Mouse (Mus musculus): ENCODE results near the gene Id1.

Id1 gene

DNA sequence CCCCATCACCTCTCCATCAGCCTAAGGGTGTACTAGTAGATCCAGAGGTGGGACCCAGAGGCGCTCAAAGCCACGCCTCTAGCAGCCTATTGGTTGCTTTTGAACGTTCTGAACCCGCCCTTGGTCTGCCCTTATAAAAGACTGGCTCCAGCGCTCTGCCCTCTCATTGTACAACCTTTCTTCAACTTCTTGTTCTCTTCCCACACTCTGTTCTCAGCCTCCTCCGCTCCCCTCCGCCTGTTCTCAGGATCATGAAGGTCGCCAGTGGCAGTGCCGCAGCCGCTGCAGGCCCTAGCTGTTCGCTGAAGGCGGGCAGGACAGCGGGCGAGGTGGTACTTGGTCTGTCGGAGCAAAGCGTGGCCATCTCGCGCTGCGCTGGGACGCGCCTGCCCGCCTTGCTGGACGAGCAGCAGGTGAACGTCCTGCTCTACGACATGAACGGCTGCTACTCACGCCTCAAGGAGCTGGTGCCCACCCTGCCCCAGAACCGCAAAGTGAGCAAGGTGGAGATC, at the start of gene Id1:
Id1 (plus strand) TSS at position 162 of the 512 bp plus-strand sequence.
- DNase-seq: peak; percentile 94

DNA sequence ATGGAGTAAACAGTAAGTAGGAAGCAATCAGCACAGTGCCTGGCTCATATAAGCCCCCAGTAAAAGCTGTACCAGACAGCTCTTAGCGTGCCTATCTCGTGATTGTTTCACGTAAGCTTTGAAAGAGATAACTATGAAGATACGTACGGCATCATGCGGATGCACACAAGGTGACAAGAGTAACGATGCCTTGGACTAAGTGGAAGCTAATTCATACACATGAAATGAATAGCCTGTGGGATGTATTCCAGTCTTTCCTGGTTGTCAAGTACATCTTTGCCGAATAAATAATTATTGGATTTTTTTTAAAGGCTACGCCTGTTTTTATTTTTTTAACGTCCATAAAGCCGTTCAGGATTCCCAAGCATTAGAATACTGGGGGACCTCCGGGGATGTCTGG, 49.7 kb upstream of the Id1 start:
- no peak for DNase-seq

DNA sequence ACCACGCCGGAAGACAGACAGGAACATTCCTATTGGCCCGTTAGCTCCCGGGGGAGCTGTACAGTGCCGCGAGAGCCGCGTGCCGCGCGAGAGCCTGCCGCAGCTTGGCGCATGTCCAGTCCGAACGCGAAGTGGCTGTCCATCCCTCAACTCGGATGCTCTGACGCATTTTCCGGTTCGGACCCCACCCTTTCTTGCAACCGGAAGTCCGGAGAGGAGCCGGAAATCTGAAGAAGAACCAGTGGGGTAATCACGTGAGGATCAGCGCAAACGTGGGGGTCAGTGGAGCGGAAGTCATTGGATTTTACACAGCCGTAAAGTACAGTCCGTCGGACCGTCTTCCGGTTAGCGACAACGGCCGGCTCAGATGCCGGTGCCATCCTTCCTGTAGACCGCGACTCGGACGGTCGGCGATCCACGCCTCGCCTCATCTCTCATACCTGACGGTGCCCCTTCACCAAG, 49.2 kb upstream of the Id1 start, which contains the start of gene Mcts2:
Mcts2 (plus strand) TSS at position 230 of the 462 bp plus-strand sequence.
- peak; percentile 96 for DNase-seq

DNA sequence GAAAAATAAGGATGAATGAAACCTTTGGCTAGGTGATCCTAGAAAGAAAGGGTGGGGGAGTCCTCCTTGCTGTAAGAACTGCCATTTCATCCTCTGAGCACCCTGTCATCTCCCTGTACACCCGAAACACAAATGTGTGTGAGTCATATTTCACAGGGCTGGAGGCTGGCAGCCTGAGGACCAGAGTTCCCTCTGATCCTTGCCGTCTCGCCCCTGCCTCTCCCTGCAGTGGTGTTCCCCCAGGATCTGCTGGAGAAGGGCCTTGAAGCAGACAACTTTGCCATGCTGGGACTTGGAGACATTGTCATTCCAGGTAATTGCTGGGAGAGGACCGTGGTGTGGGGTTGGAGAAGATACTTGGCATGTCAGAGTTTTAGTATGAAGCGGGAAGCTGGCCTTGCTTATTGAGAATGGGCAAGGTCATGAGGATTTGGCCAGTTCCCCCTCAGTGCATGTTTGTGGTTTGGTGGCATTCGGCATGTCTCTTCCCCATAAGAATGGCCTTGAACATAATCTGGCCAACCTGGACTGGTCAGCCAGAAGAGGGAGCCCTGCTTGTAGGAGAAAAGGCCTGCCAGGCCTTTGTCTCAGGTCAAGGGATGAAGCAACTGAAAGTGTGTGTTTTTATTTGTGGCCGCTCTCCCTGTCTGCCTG, 44.4 kb upstream of the Id1 start:
- DNase-seq: peak; percentile 57

DNA sequence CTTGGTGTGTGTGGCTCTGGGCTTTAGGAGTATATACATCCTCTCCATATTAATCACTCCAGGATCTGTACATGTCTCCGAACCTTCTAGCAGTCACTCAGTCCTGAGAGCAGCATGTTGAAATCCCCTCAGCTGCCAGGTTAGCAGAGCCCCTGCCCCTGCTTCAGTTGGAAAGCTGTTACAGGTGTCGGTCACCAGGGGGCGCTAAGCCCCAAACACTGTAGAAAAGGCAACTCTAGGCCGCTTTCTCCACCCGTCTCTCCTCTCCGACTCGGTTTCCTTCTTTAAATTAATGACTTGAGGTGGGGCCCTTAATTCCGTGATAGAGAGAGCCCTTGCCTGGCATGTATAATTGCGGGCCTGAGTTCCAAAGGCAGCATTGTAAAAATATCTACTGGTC, 42.8 kb upstream of the Id1 start:
- DNase-seq: peak; percentile 77

DNA sequence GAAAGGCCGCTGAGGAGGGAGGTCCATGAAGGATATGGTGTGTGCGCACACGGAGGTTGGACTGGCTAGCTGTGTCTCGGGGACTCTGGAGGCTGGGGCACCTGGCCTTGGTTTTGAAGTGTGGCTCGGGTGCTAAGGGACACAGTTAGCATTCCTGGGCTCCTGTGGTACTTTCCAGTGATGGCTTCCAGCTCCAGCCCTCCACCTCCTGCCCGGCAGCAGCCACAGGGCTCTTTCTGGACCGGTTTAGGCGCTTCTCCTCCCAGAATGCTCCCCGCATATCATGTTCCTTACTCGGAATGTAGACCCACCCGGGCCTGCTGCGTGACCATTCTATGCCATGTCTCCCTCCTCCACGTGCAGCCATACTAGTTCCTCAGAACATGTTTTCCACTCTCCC, 42.3 kb upstream of the Id1 start:
- no peak for DNase-seq

DNA sequence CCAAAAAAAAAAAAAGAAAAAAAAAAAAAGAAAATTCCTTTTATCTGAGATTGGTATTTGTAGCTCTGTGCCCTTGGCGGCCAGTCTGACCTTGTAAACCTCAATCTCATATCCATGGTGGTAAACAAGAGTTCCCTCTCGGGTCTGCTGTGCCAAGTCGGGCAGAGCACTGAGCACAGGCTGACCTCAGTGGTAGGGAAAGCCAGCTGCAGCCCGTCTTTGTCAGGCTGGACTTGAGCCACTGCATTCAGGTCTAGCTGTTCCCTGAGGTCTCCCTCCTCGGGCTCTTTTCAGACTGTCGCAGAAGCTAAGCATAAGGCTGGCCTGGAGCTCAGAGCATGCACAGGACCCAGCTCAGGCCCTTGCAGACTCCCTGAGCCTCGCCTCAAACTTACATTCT, 41.3 kb upstream of the Id1 start:
- peak; percentile 38 for DNase-seq

DNA sequence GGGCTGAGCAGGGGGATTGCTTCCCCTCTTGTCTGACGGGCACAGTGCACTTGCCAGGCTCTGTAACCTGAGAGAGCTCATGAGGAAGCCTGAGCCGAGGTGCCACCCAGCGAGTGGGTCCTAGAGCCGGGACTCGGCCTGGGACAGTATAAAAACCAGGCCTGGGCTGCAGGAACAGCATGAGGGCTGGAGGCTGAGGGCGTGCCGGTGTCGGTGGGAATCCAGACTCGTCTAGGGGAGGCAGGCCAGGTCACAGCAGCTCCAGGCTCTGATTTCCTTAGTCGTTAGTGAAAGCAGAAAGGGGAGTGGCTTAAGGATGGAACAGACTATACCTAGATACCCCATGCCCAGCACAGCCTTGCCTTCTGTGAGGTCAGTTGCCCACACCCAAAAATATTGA, 40.0 kb upstream of the Id1 start:
- DNase-seq: no peak

DNA sequence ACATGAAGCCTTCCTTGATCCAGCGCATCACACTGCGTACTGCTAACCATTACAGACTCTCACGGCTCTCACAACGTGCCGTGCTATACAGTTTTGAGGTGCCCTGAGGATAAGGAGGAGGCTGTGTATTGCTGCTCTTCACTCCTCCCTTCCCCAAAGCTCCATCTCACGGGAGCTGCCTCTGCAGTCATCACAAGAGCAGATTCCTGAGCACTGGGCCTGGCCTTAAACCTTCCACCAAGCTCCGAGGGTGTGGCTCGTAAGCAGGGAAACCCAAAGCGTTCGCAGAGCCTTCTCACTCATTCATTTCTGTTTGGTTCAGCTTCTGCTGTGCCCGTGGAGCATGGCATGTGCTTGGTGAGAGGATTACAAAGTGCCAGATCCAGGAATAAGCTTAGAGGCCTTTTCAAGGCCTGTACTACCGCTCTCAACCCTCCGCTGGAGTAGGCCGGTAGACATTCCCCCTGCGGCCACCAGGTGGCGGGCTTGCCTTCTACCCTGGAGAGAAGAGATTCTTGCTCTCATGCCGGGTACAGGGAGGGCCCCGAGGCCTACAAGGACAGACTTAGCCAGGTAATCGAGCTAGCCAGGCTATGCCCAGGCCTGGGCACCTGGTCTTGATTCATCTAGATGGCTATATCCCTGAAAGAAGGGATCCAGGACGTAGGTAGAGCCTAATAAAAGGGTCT, 39.4 kb upstream of the Id1 start:
- peak; percentile 93 for DNase-seq

DNA sequence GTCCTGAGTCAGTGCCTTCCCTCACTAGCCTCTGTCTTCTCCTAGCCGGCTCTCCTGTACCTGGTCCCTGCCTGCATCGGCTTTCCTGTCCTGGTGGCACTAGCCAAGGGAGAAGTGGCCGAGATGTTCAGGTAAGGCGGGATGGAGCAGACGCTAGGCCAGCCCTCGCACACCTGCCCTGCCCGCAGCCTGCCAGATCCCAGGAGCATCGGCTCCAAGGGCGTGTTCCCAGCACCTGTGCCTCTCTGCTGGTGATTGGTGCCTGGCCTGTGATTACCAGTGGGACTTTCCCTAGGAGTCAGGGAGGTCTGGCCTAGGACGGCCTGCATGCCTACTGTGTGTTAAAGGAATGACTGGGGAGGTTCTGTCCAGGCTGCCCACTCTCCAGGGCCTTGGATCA, 35.9 kb upstream of the Id1 start:
- no peak for DNase-seq

DNA sequence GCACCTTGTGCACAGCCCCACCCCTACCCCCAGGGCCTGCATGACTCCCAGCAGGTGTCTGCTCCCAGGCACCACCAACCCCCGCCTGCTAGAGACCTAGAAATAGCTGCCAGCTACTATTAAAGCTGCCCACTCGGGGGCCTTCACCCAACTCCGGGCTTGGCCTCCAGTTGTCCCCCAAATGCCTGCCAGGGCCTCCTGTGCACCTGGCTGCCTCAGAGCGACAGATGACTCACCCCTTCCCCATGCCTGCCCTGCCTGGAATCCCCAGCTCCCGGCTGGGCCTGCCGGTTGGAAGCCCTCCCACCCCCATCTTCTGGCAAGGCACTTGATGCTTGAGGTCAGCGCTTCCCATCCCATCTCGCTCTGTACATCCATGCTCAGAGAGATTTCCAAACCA, 35.3 kb upstream of the Id1 start:
- no peak for DNase-seq

DNA sequence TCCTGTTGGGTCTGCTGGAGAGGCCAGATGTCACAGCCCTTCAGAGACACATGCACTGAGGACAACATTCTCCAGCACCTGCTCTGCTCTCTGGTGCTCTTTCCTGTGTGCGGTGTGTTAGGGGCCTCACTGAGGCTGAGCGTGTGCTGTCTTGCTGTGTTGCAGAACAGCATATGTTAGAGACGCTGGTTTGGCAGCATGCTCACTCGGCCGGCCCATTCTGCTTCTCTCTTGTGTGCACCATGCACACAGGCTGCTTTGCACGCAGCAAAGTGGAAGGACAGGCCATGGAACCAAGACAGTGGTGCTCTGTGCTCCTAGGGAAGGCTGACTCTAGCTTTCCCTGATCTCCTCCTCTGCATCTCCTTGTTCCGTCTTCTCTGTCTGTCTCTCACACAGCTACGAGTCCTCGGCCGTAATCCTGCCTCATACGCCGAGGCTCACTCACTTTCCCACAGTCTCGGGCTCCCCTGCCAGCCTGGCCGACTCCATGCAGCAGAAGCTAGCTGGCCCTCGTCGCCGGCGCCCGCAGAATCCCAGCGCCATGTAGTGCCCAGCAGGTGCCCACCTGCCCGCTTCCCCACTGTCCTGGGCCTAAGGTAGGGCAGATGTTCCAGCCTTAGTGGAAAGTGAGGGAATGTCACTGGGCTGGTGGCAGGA, 32.3 kb upstream of the Id1 start:
- no peak for DNase-seq

DNA sequence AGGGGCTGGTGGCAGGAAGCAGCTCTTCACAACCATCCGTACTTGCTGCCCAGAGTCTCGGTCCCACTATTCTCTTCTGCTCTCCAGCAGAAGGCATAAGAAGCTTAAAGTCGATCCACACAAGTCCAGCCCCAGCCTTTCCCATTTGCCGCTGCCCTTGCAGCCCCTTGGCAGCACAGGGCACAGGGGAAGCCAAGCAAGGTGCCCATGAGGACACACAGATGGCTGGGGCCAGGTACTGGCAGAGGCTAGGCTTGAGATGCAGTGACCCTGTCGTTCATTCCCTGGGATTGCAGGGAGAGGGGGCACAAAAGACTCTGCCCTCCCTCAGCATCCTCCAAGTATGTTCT, 31.8 kb upstream of the Id1 start:
- no peak for DNase-seq

DNA sequence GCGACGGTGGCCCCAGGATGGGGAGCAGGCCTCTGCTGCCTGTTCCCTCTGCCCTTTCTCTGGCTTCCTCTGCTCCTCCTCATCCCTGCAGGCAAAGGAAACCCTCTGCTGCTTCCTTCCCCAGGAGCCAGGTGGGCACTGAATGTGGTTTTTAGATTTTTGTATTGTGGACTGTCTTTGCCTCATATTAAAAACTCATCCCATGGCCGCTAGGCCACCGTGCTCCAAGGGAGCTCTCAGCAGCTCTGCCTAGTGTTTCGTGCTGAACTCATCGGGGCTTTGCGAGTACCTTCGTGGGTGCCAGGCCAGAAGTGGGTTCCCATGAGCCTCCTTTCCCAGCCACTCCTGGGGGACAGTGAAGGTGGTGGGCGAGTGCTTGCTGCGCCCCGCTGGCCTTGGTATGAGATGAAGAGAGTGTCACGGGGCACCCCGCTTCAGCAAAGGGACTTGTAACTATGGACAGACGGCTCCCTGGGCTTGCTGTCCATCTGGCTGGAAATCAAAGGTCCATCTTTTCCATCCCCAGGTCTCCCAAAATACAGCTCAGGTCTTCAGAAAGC, 31.2 kb upstream of the Id1 start:
- DNase-seq: no peak

DNA sequence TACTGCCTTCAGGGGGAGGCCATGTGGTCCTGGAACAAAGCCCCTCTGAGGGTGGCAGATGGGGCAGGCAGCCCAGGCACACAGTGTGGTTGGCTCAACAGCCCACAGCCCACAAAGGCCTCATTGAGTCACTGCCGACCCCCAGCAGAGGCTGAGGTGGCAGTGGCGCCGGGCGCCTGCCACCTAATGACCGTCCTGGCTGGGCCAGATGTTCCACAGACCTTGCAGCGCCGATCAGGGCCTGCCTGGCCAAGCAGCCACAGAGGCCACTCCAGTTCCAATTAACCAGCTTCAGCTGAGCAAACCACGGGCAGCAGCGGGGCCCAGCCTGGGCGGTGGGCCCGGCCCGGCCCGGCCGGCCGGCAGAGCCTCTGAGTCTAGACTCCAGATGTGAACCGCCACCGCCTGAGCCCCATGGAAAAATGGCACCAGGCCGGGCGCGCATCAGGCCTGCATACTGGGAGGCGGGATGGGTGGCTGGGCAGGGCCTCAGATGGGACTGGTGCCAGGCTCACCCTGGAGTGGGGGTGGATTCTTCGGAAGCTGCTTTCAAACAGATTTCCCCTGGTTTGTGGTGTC, 30.0 kb upstream of the Id1 start:
- DNase-seq: peak; percentile 75

DNA sequence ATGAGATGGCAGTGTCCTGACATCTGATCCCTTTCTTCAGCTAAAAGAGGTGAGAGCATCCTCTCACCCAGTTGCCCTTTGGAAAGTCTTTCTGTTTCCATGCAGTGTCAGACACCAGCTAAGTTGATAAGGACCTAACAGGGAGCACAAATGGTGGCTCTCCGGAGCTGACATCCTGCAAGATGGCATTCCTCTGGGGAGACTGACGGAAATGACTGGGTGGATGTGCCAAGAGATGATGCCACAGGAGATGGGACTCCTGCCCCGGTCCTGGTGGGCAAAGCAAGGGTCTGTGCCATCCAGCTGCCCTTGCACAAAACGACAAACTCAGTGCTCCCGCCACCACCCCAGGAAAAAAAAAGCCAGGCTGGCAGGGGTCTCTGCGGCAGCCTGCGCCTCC, 28.9 kb upstream of the Id1 start:
- no peak for DNase-seq

DNA sequence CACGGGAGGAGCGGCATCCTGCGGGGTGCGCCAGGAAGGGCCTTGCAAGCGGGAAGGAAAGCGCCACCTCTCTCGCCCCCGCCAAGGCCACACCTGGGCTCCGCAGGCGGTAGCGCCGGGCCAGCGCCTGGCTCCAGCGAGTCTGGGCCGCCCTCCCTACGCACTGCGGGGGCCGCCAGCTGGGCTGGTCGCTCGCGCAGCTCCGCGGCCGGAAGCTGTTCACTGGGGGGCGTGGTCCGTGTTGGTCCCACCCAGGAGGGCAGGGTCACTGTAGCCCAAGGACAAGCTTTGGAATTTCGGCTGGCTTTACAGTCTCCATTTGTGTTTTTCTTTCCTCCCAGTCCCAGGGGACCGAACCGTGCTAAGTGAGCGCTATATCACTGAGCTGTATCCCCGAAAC, 28.4 kb upstream of the Id1 start:
- DNase-seq: peak; percentile 96

DNA sequence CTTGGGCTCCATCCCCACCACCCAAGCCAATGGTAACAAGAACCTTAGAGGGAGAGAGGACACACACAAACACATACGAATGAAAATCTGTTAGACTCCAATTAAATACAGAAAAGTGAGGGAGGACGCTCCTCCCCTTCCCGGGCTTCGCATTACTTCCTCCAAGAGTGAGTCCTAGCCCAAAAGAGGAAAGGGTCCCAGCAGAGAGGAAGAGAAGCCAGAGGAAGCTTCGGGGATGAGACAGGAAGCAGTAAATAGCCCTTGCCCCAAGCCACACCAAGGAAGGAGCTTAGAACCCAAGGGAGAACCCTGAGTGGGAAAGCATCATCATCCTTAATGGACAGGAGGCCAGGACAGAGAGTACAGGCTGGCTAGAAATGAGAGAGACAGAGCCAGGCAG, 27.0 kb upstream of the Id1 start:
- DNase-seq: no peak

DNA sequence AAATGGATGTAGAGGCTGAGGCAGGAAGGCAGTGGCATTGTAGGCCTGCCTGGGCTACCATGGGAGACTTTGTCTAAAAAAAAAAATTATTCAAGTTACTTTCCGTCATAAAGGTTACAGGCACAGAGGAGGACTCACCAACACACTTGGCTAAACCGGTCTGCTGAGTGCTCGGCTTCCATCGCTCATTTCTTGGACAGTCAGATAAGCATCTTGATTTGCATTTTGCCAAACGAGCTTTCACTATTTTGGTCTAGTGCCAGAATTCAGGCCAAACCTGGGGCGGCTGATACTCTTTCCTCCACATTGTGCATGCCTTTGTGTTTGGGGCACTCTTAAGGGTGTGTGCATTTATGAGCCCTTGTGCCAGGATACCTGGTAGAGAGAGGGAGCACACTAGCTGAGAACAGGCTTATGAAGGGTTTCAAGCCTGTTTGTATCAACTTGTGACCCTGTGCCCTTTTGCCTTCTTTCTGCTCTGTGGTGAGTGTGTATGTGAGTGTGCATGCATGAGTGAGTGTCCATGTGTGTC, 19.7 kb upstream of the Id1 start:
- no peak for DNase-seq

DNA sequence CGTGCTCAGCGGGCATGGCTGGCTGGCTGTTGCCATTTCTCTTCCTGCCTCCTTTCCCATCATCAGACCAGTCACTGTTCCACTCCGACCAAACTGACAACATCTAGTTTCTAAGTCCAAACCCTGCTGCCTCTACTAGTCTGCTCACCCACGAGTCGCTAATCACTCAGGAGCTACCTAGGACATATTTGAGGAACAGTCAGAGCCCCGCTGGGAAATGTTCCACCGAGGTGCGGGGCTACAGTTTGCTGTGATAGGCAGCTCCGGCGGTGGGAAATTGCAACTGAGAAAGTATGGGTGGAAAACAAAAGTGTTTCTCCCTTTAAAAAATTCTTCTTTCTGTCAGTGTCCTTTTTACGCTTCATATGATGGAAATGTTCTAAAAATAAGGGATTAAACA, 18.4 kb upstream of the Id1 start:
- no peak for DNase-seq

DNA sequence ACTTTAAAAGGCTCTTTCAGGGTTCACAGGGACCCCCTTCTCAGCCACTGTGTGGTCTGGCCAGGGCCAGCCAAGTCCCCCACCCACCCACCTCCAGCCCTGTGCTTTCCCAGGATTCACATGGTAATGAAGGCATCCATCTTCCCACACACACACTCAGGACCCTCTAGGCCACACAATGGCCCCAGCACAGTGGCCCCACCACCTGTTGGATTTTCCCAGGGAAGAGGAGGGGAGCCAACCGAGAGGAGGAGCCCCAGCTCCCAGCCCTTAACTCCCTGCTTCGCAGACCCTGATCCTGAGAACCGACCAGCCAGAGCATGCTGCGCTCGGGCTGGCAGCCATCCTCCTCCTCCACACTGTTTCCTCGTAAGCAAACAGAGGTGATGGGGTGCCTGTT, 18.0 kb upstream of the Id1 start:
- DNase-seq: no peak

DNA sequence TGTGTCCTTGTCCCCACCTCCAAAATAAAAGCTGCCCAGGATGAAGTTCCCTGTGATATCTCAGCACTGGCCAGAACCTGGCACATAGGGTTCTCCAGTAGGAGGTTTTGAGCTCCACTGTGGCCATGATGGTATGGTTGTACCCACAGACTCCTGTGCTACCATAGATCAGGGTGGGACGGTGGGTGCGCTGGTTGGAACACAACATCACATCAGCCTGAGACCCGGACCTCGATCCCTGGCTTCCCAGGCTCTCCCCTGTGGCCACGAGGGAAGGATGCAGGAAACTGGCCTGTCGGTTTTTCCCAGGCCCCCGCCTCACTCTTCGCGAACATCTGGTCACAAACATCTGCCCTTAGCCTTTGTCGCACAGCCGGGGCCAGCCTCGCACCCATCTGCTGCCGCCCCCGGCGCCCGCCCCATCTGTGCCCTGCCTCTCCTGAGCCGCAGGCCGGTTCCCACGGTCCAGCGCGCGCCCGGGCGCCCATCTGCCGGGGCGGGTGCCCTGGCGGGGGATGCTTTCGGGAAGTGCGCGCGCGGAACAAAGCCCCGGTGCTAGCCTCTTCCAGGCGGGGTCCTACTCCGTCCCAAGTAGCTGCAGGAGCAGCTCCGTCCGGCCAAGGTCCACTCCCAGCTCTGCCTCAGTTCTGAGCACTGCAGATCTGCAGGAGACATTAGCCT, 12.3 kb upstream of the Id1 start:
- peak; percentile 69 for DNase-seq

DNA sequence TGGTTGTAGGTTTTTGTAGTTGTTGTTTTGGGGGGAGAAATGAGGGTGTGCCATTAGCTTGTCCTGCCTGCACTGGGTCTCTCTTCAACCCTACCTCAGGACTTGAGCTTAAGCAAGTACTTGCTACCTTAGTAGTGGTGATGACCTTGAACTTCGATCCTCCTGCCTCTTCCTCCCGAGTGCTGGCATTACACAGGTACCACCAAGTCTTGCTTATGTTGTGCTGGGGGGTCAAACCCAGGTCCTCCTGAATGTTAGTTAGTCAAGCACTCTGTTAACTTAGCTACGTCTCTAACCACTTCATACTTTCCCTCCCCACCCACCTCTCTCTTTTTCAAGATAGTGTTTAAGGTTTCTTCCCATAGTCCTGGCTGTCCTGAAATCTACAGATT, 11.7 kb upstream of the Id1 start:
- DNase-seq: no peak

Measured in kidney, postnatal 14 days (tissue).